Mouse (Mus musculus) liver, embryonic 14.5 days (tissue): Measurements from ENCODE around the gene Pecam1.

Experiments used
- CTCF ChIP-seq: IDR thresholded peaks from 2 replicates; pipeline ENCODE4 v1.5.1; 2016; ENCODE audit warnings: antibody characterized with exemption, low read depth, control low read depth
- EP300 ChIP-seq: IDR thresholded peaks from 2 replicates; pipeline ENCODE4 v1.6.1; 2016; ENCODE audit warnings: antibody characterized with exemption, low read depth

DNA sequence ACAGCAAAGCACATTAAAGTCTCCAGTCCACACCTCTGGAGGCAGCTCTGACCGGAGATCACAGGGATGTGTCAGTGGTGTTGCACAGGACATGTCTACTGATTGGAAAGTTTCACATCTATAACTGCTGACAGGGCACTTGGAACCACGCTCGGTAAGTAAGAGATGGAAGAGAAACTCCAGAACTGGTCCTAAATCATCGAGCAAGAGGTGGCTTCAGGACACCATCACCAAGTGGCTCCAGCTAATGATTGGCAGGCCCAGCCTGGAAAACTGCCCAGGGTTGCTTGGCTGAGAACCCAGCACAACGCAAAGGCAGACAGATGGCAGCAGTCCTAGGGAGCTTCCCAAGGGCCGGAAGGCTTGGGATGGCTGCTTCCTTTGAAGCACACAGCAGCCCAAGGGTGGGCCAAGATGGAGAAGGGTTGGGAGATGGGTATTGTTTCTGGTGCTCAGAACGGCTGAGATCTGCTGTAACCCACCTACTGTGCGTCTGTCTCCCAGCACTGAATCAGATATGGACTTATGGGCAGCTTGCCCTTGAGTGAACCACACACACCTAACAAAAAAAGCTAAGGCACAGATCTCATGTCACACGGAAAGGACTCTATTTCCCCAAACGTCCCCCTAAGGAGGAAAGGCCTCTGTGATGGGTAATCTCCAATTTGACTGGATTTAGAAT, 72.4 kb downstream of the Pecam1 start:
- TF ChIP-seq EP300, result no peak
- no peak for TF ChIP-seq CTCF
